Mouse (Mus musculus): ENCODE data around the gene Ltb4r1. TPM values are rescaled to one million over a fixed set of nuclear protein-coding genes. Genes with fewer than 3 reads are reported as not detected.
A peak's percentile ranks its signal among the peaks of the same experiment; 100 is the strongest.

The Ltb4r1 gene
- polyA plus RNA-seq, 1 experiment from 2014 or later: 2.6 TPM

GRCm38 (mm10) chr14:55777176-55777575 is 11.4 kb downstream of the Ltb4r1 start:
- 13% methylated on average over 3 of the region's 3 CpGs for WGBS
- H3K9ac ChIP-seq: no peak overlapping the region
- H3K4me3 ChIP-seq: no peak overlapping the region
- no peaks in the 10 kb centered on the region for H3K36me3 ChIP-seq
- H3K4me2 ChIP-seq: no peak overlapping the region
- no peak for ATAC-seq (ENCODE audit: borderline replicate concordance, extremely low read depth, low FRiP score, low TSS enrichment)
- peaks cover 27% of the 10 kb centered on the region for H3K4me1 ChIP-seq
- H3K27me3 ChIP-seq: peaks cover 9% of the 10 kb centered on the region; the same call in 1 of the 2 replicates
- H3K9me3 ChIP-seq: no peaks in the 10 kb centered on the region
- H3K27ac ChIP-seq: no peak overlapping the region

GRCm38 (mm10) chr14:55777806-55778205 is 12.0 kb downstream of the Ltb4r1 start:
- Histone ChIP-seq H3K4me1 (peaks cover 33% of the 10 kb centered on the region), H3K27me3 (peaks cover 10% of the 10 kb centered on the region; the same call in 1 of the 2 replicates), H3K36me3 (no peaks in the 10 kb centered on the region), H3K27ac (no peak overlapping the region), H3K9ac (no peak overlapping the region), H3K4me3 (no peak overlapping the region), H3K4me2 (no peak overlapping the region), H3K9me3 (no peaks in the 10 kb centered on the region)
- no peak for ATAC-seq (ENCODE audit: borderline replicate concordance, extremely low read depth, low FRiP score, low TSS enrichment)
- WGBS: 84% methylated on average over 11 of the region's 11 CpGs

- Histone ChIP-seq H3K4me1 (peaks cover 34% of the 10 kb centered on the region), H3K4me2 (no peak overlapping the region), H3K9ac (no peak overlapping the region), H3K4me3 (no peak overlapping the region), H3K36me3 (no peaks in the 10 kb centered on the region), H3K27ac (no peak overlapping the region), H3K9me3 (no peaks in the 10 kb centered on the region), H3K27me3 (peaks cover 10% of the 10 kb centered on the region; the same call in 1 of the 2 replicates)
- 88% methylated on average over 15 of the region's 15 CpGs for WGBS
- ATAC-seq (ENCODE audit: borderline replicate concordance, extremely low read depth, low FRiP score, low TSS enrichment): no peak
Measured at GRCm38 (mm10) chr14:55778686-55779085, 12.9 kb downstream of the Ltb4r1 start.

- Histone ChIP-seq H3K27me3 (peaks cover 19% of the 10 kb centered on the region; the same call in 1 of the 2 replicates), H3K4me2 (no peak overlapping the region), H3K4me1 (peaks cover 34% of the 10 kb centered on the region), H3K9me3 (no peaks in the 10 kb centered on the region), H3K9ac (no peak overlapping the region), H3K4me3 (no peak overlapping the region), H3K36me3 (no peaks in the 10 kb centered on the region), H3K27ac (no peak overlapping the region)
- no peak for ATAC-seq (ENCODE audit: borderline replicate concordance, extremely low read depth, low FRiP score, low TSS enrichment)
- 35% methylated on average over 16 of the region's 16 CpGs for WGBS
Measured at GRCm38 (mm10) chr14:55779656-55780055, 13.9 kb downstream of the Ltb4r1 start.

- Histone ChIP-seq H3K4me1 (peaks cover 34% of the 10 kb centered on the region), H3K27ac (no peak overlapping the region), H3K4me2 (no peak overlapping the region), H3K9ac (no peak overlapping the region), H3K4me3 (no peak overlapping the region), H3K27me3 (peaks cover 30% of the 10 kb centered on the region; the same call in 1 of the 2 replicates), H3K9me3 (no peaks in the 10 kb centered on the region), H3K36me3 (no peaks in the 10 kb centered on the region)
- WGBS: 78% methylated on average over 11 of the region's 11 CpGs
- ATAC-seq (ENCODE audit: borderline replicate concordance, extremely low read depth, low FRiP score, low TSS enrichment): no peak
Measured at GRCm38 (mm10) chr14:55780736-55781135, 15.0 kb downstream of the Ltb4r1 start.

GRCm38 (mm10) chr14:55781310-55781709 is 15.5 kb downstream of the Ltb4r1 start:
- 17% methylated on average over 14 of the region's 14 CpGs for WGBS
- ATAC-seq (ENCODE audit: borderline replicate concordance, extremely low read depth, low FRiP score, low TSS enrichment): peak; percentile 47
- Histone ChIP-seq H3K4me2 (peak overlapping the region; percentile 77), H3K4me3 (no peak overlapping the region), H3K9me3 (no peaks in the 10 kb centered on the region), H3K27ac (no peak overlapping the region), H3K4me1 (peaks cover 34% of the 10 kb centered on the region), H3K36me3 (no peaks in the 10 kb centered on the region), H3K9ac (no peak overlapping the region), H3K27me3 (peaks cover 32% of the 10 kb centered on the region; the same call in 1 of the 2 replicates)

- Histone ChIP-seq H3K9me3 (no peaks in the 10 kb centered on the region), H3K4me3 (peak overlapping the region; percentile 46), H3K4me2 (peak overlapping the region; percentile 77), H3K36me3 (no peaks in the 10 kb centered on the region), H3K27ac (peak overlapping the region; percentile 77), H3K4me1 (peaks cover 26% of the 10 kb centered on the region), H3K9ac (no peak overlapping the region), H3K27me3 (peaks cover 35% of the 10 kb centered on the region)
- WGBS: 46% methylated on average over 9 of the region's 9 CpGs
- ATAC-seq (ENCODE audit: borderline replicate concordance, extremely low read depth, low FRiP score, low TSS enrichment): no peak
Measured at GRCm38 (mm10) chr14:55782361-55782960, 16.7 kb downstream of the Ltb4r1 start.

GRCm38 (mm10) chr14:55783171-55783957 is 17.6 kb downstream of the Ltb4r1 start:
- ATAC-seq (ENCODE audit: borderline replicate concordance, extremely low read depth, low FRiP score, low TSS enrichment): peak; percentile 68; the same call in 1 of the 2 replicates
- Histone ChIP-seq H3K9me3 (no peaks in the 10 kb centered on the region), H3K9ac (peak overlapping the region; percentile 28), H3K36me3 (no peaks in the 10 kb centered on the region), H3K4me3 (peak overlapping the region; percentile 46), H3K27ac (peak overlapping the region; percentile 77), H3K27me3 (peaks cover 40% of the 10 kb centered on the region), H3K4me2 (peak overlapping the region; percentile 77), H3K4me1 (peaks cover 32% of the 10 kb centered on the region)
- WGBS: 1% methylated on average over 31 of the region's 31 CpGs

GRCm38 (mm10) chr14:55783958-55784235 is 18.1 kb downstream of the Ltb4r1 start, which contains the start of gene Adcy4:
TSS of gene Adcy4 (minus strand) at chr14:55784095.
- Histone ChIP-seq H3K4me3 (peak within 1 kb of the TSS; percentile 46), H3K4me1 (peaks cover 35% of the 10 kb centered on the region), H3K9ac (peak within 1 kb of the TSS; percentile 28), H3K27me3 (peaks cover 40% of the 10 kb centered on the region), H3K9me3 (no peaks in the 10 kb centered on the region), H3K36me3 (no peaks in the 10 kb centered on the region), H3K4me2 (peak within 1 kb of the TSS; percentile 77), H3K27ac (peak within 1 kb of the TSS; percentile 77)
- no peak for ATAC-seq (ENCODE audit: borderline replicate concordance, extremely low read depth, low FRiP score, low TSS enrichment)
- 8% methylated on average over 13 of the region's 13 CpGs for WGBS

- no peak overlapping the region for H3K27ac ChIP-seq
- H3K4me1 ChIP-seq: peaks cover 30% of the 10 kb centered on the region
- no peak for ATAC-seq (ENCODE audit: borderline replicate concordance, extremely low read depth, low FRiP score, low TSS enrichment)
- H3K9me3 ChIP-seq: no peaks in the 10 kb centered on the region
- WGBS: 37% methylated on average over 6 of the region's 6 CpGs
- peaks cover 40% of the 10 kb centered on the region for H3K27me3 ChIP-seq
- H3K9ac ChIP-seq: no peak overlapping the region
- H3K4me2 ChIP-seq: no peak overlapping the region
- no peak overlapping the region for H3K4me3 ChIP-seq
- no peaks in the 10 kb centered on the region for H3K36me3 ChIP-seq
Measured at GRCm38 (mm10) chr14:55785195-55785594, 19.4 kb downstream of the Ltb4r1 start.

GRCm38 (mm10) chr14:55787731-55788130 is 22.0 kb downstream of the Ltb4r1 start:
- ATAC-seq (ENCODE audit: borderline replicate concordance, extremely low read depth, low FRiP score, low TSS enrichment): no peak
- WGBS: 36% methylated on average over 11 of the region's 11 CpGs
- Histone ChIP-seq H3K27ac (no peak overlapping the region), H3K9me3 (no peaks in the 10 kb centered on the region), H3K4me3 (peak overlapping the region; percentile 42), H3K36me3 (no peaks in the 10 kb centered on the region), H3K4me1 (peaks cover 13% of the 10 kb centered on the region), H3K4me2 (peak overlapping the region; percentile 77), H3K27me3 (peaks cover 31% of the 10 kb centered on the region), H3K9ac (no peak overlapping the region)

Measured in lung, embryonic 15.5 days (tissue).